Mouse (Mus musculus) spleen, adult 2 months (tissue): ENCODE measurements at regions not wholly inside any gene's neighbourhood (a gene's known extent, or its start where the extent isn't known, plus 50 kb on each side); places are given as distances from the start of the nearest gene placed in this dataset.
A peak's percentile ranks its signal among the peaks of the same experiment; 100 is the strongest.

ENCODE experiments used
- DNase-seq, 2 experiments: peaks; one replicate each; pipeline versions ENCODE4 v3.0.0 to v3.0.0-alpha.2; 2012 to 2021; ENCODE audit warnings: low spot score in 2 of 2, low read depth in 1 of 2
- H3K27ac ChIP-seq: fragments of 200-500 bp; 2 replicates; pipeline ENCODE4 v1.5.1; 2012; ENCODE audit warnings: low read length, inconsistent platforms; ENCODE audit not compliant: insufficient read depth
- H3K27me3 ChIP-seq: fragments of 200-500 bp; 2 replicates; pipeline ENCODE4 v1.6.1; 2012; ENCODE audit warnings: mild to moderate bottlenecking, moderate library complexity, low read length, inconsistent platforms; ENCODE audit not compliant: control insufficient read depth, insufficient read depth
- H3K36me3 ChIP-seq: fragments of 200-500 bp; 2 replicates; pipeline ENCODE4 v1.6.1; 2012; ENCODE audit warnings: mild to moderate bottlenecking, low read length, inconsistent platforms; ENCODE audit not compliant: control insufficient read depth, insufficient read depth
- H3K4me1 ChIP-seq: fragments of 200-500 bp; 2 replicates; pipeline ENCODE4 v1.6.1; 2011; ENCODE audit warnings: inconsistent platforms; ENCODE audit not compliant: control insufficient read depth, insufficient read depth, insufficient read length
- H3K4me3 ChIP-seq: fragments of 200-500 bp; 2 replicates; pipeline ENCODE4 v1.5.1; 2011; ENCODE audit warnings: mild to moderate bottlenecking, inconsistent platforms; ENCODE audit not compliant: insufficient read depth, insufficient read length; ENCODE audit errors: extremely low read depth
- CTCF ChIP-seq: fragments of 200-500 bp; IDR thresholded peaks from 2 replicates; pipeline ENCODE4 v1.5.1; 2011; ENCODE audit warnings: mild to moderate bottlenecking, inconsistent platforms; ENCODE audit not compliant: insufficient read depth, insufficient read length, insufficient replicate concordance; ENCODE audit errors: extremely low read depth
- POLR2A ChIP-seq: fragments of 200-500 bp; IDR thresholded peaks from 2 replicates; pipeline ENCODE4 v1.6.1; 2011; ENCODE audit warnings: low read depth, low read length, inconsistent platforms
- WGBS: fragments of 180-500 bp; shearing (Covaris S2); methylation state at CpG from one replicate; pipeline ENCODE4 v1.1.7; 2018; 5-methylcytosine and 5-hydroxymethylcytosine counted together

DNA sequence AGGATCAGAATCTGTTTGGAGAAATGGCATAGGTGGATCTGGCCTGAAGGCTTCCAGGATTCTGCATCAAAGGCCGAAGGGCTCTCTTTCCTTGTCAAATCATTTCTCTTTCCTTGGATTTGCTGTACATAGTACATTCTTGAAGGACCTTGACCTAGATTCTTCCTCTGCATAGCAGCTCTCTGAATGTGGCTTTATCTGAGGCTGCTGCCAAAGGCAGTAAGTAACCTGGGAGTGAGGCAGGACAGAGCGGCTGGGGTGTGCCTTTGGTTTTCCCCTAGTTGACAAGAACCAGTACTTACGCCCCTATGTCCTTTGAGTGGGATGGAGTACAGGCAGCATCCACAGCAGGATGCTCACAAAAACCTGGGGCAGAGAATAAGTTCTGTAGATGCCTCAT lies 103.7 kb upstream of the Gls start:
- Histone ChIP-seq H3K4me1 (no peaks in the 10 kb centered on the region), H3K36me3 (no peaks in the 10 kb centered on the region), H3K27ac (no peak overlapping the region), H3K4me3 (no peak overlapping the region), H3K27me3 (no peaks in the 10 kb centered on the region)
- WGBS, result 95% methylated on average over 3 of the region's 3 CpGs
- DNase-seq, result no peak
- TF ChIP-seq POLR2A (no peak), CTCF (no peak)

DNA sequence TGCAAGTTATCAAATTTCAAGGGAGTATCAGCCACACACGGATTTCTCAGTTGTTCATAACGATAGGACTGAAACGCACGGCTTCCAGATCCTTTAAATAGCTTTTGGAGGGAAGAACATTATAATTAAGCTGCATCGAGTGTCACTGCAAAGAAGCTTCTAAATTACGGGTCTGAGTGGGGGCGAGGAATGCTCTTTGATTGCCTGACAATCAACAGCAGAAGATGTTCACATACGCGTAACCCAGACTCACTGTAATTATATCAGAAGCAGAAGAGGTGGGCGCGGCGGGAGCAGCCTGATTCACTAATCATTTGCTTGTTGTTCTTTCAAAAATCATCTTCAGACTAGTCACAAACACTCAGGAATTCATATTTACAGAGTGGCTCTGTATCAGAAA lies 99.0 kb upstream of the Gls start:
- no peaks in the 10 kb centered on the region for H3K36me3 ChIP-seq
- H3K4me1 ChIP-seq, result no peaks in the 10 kb centered on the region
- no peak for TF ChIP-seq POLR2A
- TF ChIP-seq CTCF, result no peak
- H3K27ac ChIP-seq, result no peak overlapping the region
- H3K4me3 ChIP-seq, result no peak overlapping the region
- DNase-seq, result no peak
- WGBS, result 91% methylated on average over 12 of the region's 12 CpGs
- H3K27me3 ChIP-seq, result no peaks in the 10 kb centered on the region

DNA sequence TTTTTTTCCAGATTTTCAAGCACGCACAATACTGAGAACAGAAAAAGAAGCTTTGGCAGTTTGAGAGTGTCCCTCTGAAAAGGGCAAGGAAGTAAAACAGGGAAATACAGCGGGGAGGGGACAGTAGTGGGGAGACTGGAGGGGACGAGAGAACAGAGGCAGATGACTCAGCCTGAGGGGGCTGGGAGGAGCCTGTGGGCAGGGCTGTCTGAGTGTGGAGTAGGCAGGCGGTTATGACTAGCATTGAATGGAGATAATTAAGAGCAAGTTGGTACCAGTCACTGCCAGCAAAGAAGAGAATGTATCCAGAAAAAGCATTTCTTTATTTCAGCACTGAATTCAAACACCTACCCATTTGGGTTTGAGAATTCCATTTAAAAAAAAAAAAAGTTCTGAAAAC lies 98.4 kb upstream of the Gls start:
- H3K27me3 ChIP-seq, result no peaks in the 10 kb centered on the region
- DNase-seq, result no peak
- no peaks in the 10 kb centered on the region for H3K36me3 ChIP-seq
- no peaks in the 10 kb centered on the region for H3K4me1 ChIP-seq
- 26% methylated on average over 4 of the region's 4 CpGs for WGBS
- TF ChIP-seq CTCF (no peak), POLR2A (no peak)
- no peak overlapping the region for H3K27ac ChIP-seq
- H3K4me3 ChIP-seq, result no peak overlapping the region

DNA sequence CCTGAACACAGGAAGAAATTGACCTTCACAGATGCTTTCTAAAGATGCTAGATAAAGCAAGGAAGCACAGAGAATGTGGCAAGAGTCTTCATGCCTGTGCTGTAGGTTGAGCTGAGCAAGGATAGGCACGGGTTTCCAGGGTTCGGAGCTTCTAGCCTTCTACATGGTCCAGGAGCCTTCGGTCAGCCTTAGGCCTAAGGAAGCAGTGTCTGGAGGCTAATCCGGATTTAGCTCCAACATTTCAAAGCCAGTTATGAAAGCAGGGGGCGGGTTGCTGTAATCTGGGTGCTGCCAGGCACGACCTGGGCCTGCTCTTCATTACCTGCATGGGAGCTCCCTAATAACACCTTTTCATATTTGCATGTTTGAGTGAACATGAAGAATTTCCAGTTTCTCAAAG lies 97.5 kb upstream of the Gls start:
- TF ChIP-seq POLR2A (no peak), CTCF (no peak)

DNA sequence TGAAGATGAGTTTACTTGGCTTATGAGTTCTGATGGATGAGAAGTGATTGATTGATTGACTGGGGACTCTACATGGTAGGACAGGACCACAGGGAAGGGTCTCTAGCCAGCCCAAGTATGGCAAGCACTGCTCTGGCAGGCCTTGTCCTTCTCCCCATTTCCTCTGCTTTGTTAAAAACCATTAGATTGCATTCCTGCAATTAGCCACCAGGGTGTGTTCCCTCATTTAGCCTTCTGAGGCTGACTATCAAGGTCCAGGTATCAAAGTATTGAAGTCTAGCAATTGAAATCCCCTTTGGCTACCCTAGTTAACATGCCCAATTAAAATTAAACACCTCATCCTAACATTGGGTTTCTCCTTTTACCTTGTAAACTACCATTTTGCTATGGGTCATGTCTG lies 95.5 kb upstream of the Gls start:
- TF ChIP-seq POLR2A (no peak), CTCF (no peak)
- DNase-seq, result no peak
- Histone ChIP-seq H3K27me3 (no peaks in the 10 kb centered on the region), H3K4me3 (no peak overlapping the region), H3K27ac (no peak overlapping the region), H3K4me1 (no peaks in the 10 kb centered on the region), H3K36me3 (no peaks in the 10 kb centered on the region)

More for the DNA sequence above, 97.5 kb upstream of the Gls start:
- Histone ChIP-seq H3K36me3 (no peaks in the 10 kb centered on the region), H3K27me3 (no peaks in the 10 kb centered on the region), H3K4me1 (no peaks in the 10 kb centered on the region), H3K4me3 (no peak overlapping the region), H3K27ac (no peak overlapping the region)
- WGBS, result 89% methylated on average over 6 of the region's 6 CpGs
- DNase-seq, result no peak

DNA sequence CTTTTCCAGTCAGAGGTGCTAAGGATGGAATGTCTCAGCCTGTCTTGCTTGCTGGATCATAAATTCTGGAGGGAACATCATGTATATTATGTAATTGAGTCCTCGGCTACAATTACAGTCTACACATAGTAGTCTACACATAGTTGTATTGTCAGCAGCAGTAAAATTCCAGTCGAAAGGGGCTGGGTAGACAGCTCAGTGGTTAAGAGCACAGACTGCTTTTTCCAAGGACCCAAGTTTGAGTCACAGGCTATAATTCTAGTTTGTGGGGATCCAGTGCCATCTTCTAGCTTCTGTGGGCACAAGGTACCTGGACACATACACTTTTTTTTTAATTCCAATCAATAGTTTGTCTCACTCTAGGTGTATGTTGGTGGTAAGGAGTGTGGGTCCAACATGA lies 91.3 kb upstream of the Gls start:
- H3K36me3 ChIP-seq, result no peaks in the 10 kb centered on the region

DNA sequence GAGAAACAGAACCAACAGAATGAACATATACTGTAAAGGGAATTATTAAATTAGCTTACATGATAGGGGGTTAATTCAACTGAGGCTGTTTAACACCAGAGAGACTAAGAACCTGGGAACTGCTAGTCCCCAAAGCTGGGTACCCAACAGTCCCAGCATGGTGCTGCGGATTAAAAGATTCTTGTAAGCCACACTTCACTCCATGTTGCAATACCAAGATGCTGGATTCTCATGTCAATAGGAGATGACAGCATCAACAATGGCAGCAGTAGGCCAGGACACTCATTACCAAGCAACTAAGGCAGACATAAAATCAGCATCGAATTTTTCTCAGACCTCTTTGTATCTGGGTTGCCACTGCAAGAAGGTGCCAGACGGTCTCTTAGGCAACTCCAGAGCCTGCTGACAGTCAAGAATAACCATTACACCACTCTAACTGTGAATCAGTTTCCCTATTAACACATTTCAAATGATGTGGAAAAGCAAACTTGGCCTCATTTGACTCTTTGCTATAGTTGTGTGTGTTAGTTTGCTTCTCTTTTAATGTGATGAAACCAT lies 79.1 kb upstream of the Gls start:
- WGBS, result 87% methylated on average over 3 of the region's 3 CpGs
- TF ChIP-seq CTCF (no peak), POLR2A (no peak)

More for the DNA sequence above, 91.3 kb upstream of the Gls start:
- 87% methylated on average over 2 of the region's 2 CpGs for WGBS
- Histone ChIP-seq H3K4me1 (no peaks in the 10 kb centered on the region), H3K27me3 (no peaks in the 10 kb centered on the region), H3K27ac (no peak overlapping the region), H3K4me3 (no peak overlapping the region)
- DNase-seq, result no peak
- TF ChIP-seq POLR2A (no peak), CTCF (no peak)

DNA sequence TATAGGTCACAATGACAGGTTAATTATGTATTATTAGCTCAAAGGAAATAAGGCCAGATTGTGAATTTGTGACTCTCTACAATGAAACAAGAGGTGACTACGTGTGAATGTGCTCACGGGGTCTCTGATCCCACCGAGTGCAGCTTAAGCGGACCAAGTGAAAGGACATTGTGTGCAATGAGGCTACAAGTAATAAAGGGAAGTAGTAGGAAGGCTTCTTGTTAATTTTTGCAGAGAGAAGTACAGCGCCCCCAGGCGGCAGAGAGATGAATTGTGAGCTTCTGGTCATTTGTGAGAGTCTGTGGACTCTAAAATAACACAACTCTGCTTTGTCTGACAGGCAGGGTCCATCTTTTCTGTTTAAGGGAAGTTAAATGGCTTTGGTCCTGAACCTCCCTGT lies 73.9 kb upstream of the Gls start:
- WGBS, result 66% methylated on average over 6 of the region's 6 CpGs
- TF ChIP-seq POLR2A (no peak), CTCF (no peak)
- Histone ChIP-seq H3K4me1 (no peaks in the 10 kb centered on the region; the same call in 1 of the 2 replicates), H3K27me3 (no peaks in the 10 kb centered on the region), H3K4me3 (no peak overlapping the region), H3K36me3 (no peaks in the 10 kb centered on the region), H3K27ac (no peak overlapping the region)
- peak in 1 of 2 experiments; percentile 8 for DNase-seq

More for the DNA sequence above, 79.1 kb upstream of the Gls start:
- Histone ChIP-seq H3K27ac (no peak overlapping the region), H3K36me3 (no peaks in the 10 kb centered on the region), H3K27me3 (no peaks in the 10 kb centered on the region), H3K4me1 (no peaks in the 10 kb centered on the region), H3K4me3 (no peak overlapping the region)
- DNase-seq, result no peak
